ENCODE assay signal across 9 mouse cellular contexts in genomic region chr2:65396128-65396527, GRCm38 (mm10). TPM values are rescaled to one million over a fixed set of nuclear protein-coding genes. Genes with fewer than 3 reads are reported as not detected.
DNase-seq lines count a peak whose midpoint lies in the region; ATAC-seq and TF ChIP-seq lines count a peak whose summit lies in the region.
"Had no signal": no experiment of that assay in that cellular context is flagged by ENCODE, and none has a peak within 500 bp of the region (broad histone marks: within the 10 kb centered on the region; RNA-seq: fewer than 3 reads in every experiment).

No protein-coding gene starts in this region.

- ATAC-seq in Patski, result peak; percentile 83
- ATAC-seq in megakaryocyte progenitor cell, adult 5-6 weeks (replicated peaks; ENCODE audit: poor library complexity), result peak; percentile 65
- no peak for ATAC-seq in erythroblast, adult 5-6 weeks (replicated peaks; ENCODE audit: low FRiP score, poor library complexity, severe bottlenecking)

- H3K4me3 ChIP-seq in layer of hippocampus, adult 2 months, result no peak overlapping the region

- peak; percentile 26 to 43 for DNase-seq in layer of hippocampus, adult 2 months (ENCODE audit: low spot score in 2 of 2)
- no peak for DNase-seq in layer of hippocampus, adult 8-10 months (ENCODE audit: low spot score in 2 of 2)
- no peak for DNase-seq in Patski (ENCODE audit: low read depth, low spot score)
- DNase-seq in embryo, embryonic 11.5 days (ENCODE audit: low read depth, low spot score), result peak; percentile 23
- DNase-seq in natural killer cell, adult 2 months (ENCODE audit: low spot score in 2 of 2), result no peak
- no peak for DNase-seq in spleen, postnatal 10 days (ENCODE audit: low spot score in 2 of 2)

- H3K27me3 ChIP-seq in Patski, result peaks cover 34% of the 10 kb centered on the region

- POLR2A ChIA-PET in Patski (lab: Charles Lee), result no interaction called here

- H3K27ac ChIP-seq in layer of hippocampus, adult 2 months, result no peak overlapping the region

- CTCF ChIA-PET in Patski (lab: Charles Lee), result interaction anchor here (0.7 to 2.4 kb wide), 7 partner anchors 9 to 173 kb away, joined by 3 to 10 read pairs (median 5); no protein-coding TSS in a partner anchor

- peak; percentile 88 for TF ChIP-seq CTCF in layer of hippocampus, adult 2 months (conservative IDR thresholded peaks at IDR 0.05)
- peak; percentile 54 for TF ChIP-seq CTCF in Patski (IDR thresholded peaks at IDR 0.05)

- in situ Hi-C loops in Patski (cut with MboI; ENCODE audit: low pct_unique_long_range_greater_than_20kb), result loop anchor here (25.0 kb wide), 1 partner anchor 1016 kb away; no protein-coding TSS in a partner anchor

RNA-seq across cellular contexts. Expression of gene Slc38a11, which starts 32.3 kb away (rescaled TPM):
- total RNA-seq in layer of hippocampus, adult 2 months (2021), result 1 to 10 TPM; 3.1 to 3.5 TPM
- 1 to 10 TPM; 2.6 to 4.7 (median 3.2) TPM for total RNA-seq in layer of hippocampus, adult 8-10 months (2022)
- polyA plus RNA-seq in Patski (2021), result not detected
- total RNA-seq in megakaryocyte progenitor cell, adult 5-6 weeks (2015), result not detected in 2 replicates
- not detected in 2 replicates for total RNA-seq in megakaryocyte progenitor cell, adult 5-6 weeks (2017)
- not detected in 2 replicates for total RNA-seq in erythroblast, adult 5-6 weeks (2015; ENCODE audit: low replicate concordance)
- total RNA-seq in erythroblast, adult 5-6 weeks (2017; ENCODE audit: low replicate concordance), result not detected in 2 replicates
- polyA plus RNA-seq: stomach, embryonic 14.5 days had no signal

Comparison
In these comparisons a context has a peak if more than half of its experiments do, and no peak if none do; other contexts are left out.
1. DNase-seq: peak in layer of hippocampus, adult 2 months (2 of 2) and embryo, embryonic 11.5 days (single experiment); none in layer of hippocampus, adult 8-10 months (0 of 2), Patski (single experiment), natural killer cell, adult 2 months (0 of 2) and spleen, postnatal 10 days (0 of 2).